Mouse (Mus musculus): ENCODE data around the gene Vmn1r65. TPM values are rescaled to one million over a fixed set of nuclear protein-coding genes. Genes with fewer than 3 reads are reported as not detected.
"Not testable (repeated sequence)": the region's sequence is repeated elsewhere in the genome, so short reads cannot be mapped to it uniquely, and the experiment has no call there.

The Vmn1r65 gene
- polyA plus RNA-seq (2016; fragmentation: Nextera tagmentation; extraction: Ambion mirVana) = not detected in 2 replicates

GRCm38 (mm10) chr7:6010910-6011309 lies at the start of gene Vmn1r65:
TSS of gene Vmn1r65 (minus strand) at chr7:6011010.
- Histone ChIP-seq H3K9me3 (peaks cover 34% of the 10 kb centered on the region), H3K4me2 (replicated peaks) (no peak within 1 kb of the TSS), H3K27ac (no peak within 1 kb of the TSS), H3K27me3 (replicated peaks) (no peaks in the 10 kb centered on the region), H3K9ac (no peak within 1 kb of the TSS), H3K4me1 (no peaks in the 10 kb centered on the region), H3K36me3 (no peaks in the 10 kb centered on the region), H3K4me3 (no peak within 1 kb of the TSS)
- ATAC-seq (ENCODE audit: low FRiP score, low read depth) = no peak
- WGBS = 91% methylated on average over 1 of the region's 1 CpGs

DNA sequence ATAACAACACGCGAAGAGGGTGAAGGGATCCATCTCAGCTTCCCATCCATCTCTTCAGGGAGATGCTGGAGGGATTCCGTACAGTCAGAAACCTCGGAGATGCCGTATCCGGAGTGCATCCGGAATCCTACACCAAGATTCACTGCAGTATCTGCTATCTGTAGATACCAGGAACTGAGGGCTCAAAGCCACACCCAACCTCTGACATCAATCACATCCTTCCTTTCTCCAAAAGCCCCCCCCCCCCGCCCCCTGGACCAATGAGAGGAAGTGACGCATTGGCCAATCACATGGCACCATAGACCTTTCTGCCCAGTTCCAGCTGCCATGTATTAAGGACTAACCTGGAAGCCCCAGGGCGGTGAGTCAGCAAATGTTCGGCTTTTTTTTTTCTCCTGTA lies 34.1 kb upstream of the Vmn1r65 start, which contains the start of gene Nlrp4c:
Gene Nlrp4c (plus strand): TSS at position 301 of the 400 bp plus-strand sequence.
- Histone ChIP-seq H3K9me3 (peaks cover 32% of the 10 kb centered on the region), H3K9ac (no peak within 1 kb of the TSS), H3K36me3 (no peaks in the 10 kb centered on the region), H3K27ac (no peak within 1 kb of the TSS), H3K4me2 (replicated peaks) (no peak within 1 kb of the TSS), H3K4me1 (no peaks in the 10 kb centered on the region), H3K4me3 (no peak within 1 kb of the TSS), H3K27me3 (replicated peaks) (no peaks in the 10 kb centered on the region)
- no peak for ATAC-seq (ENCODE audit: low FRiP score, low read depth)
- 91% methylated on average over 11 of the region's 11 CpGs for WGBS

DNA sequence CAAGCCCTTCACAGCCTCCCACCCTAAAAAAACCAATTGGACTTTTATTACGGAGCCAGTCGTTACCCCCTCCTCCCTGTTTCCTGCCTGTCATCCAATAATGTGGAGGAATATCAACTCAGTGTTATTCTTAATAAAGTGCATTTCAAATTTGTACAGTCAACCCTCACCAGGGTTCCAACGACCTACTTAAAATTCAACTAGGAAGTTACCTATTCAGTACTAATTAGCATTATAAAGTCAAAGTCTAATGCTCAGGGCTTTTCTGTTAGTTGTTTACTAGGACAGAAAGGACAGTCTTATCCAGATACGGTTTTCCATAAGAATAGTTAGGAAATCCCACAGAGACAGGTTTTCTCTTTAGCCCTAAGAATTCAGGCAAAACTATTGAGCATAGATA lies 28.4 kb downstream of the Vmn1r65 start:
- not testable (repeated sequence) for H3K9ac ChIP-seq, H3K36me3 ChIP-seq
- 88% methylated on average over 4 of the region's 4 CpGs for WGBS

GRCm38 (mm10) chr7:5972546-5972945 lies 38.3 kb downstream of the Vmn1r65 start:
- not testable (repeated sequence) for H3K4me3 ChIP-seq; H3K9ac ChIP-seq; H3K27me3 ChIP-seq (replicated peaks); H3K4me2 ChIP-seq (replicated peaks); H3K27ac ChIP-seq; H3K4me1 ChIP-seq; H3K36me3 ChIP-seq; ATAC-seq (ENCODE audit: low FRiP score, low read depth)
- WGBS = 84% methylated on average over 2 of the region's 2 CpGs
- peaks cover 12% of the 10 kb centered on the region for H3K9me3 ChIP-seq

More for the DNA sequence above, 28.4 kb downstream of the Vmn1r65 start:
- H3K4me3 ChIP-seq; H3K27ac ChIP-seq; H3K4me1 ChIP-seq; H3K27me3 ChIP-seq (replicated peaks); ATAC-seq (ENCODE audit: low FRiP score, low read depth); H3K4me2 ChIP-seq (replicated peaks): not testable (repeated sequence)
- H3K9me3 ChIP-seq = peaks cover 29% of the 10 kb centered on the region

Other genes starting within 250 kb of the Vmn1r65 start
- gene Vmn1r63, start 205.6 kb downstream of the Vmn1r65 start, polyA plus RNA-seq (2016; fragmentation: Nextera tagmentation; extraction: Ambion mirVana) = not detected in 2 replicates
- not detected in 2 replicates for gene Vmn1r64, start 126.5 kb downstream of the Vmn1r65 start, polyA plus RNA-seq (2016; fragmentation: Nextera tagmentation; extraction: Ambion mirVana)
- gene Nlrp4c, start 34.2 kb upstream of the Vmn1r65 start, polyA plus RNA-seq (2016; fragmentation: Nextera tagmentation; extraction: Ambion mirVana) = not detected in 2 replicates
- gene Zfp787, start 145.0 kb upstream of the Vmn1r65 start, polyA plus RNA-seq (2016; fragmentation: Nextera tagmentation; extraction: Ambion mirVana) = 36.4 and 37.0 TPM in 2 replicates
- 78.1 and 86.0 TPM in 2 replicates for gene Zfp444, start 161.2 kb upstream of the Vmn1r65 start, polyA plus RNA-seq (2016; fragmentation: Nextera tagmentation; extraction: Ambion mirVana)
- not detected in 2 replicates for gene Galp, start 186.1 kb upstream of the Vmn1r65 start, polyA plus RNA-seq (2016; fragmentation: Nextera tagmentation; extraction: Ambion mirVana)
- gene Zscan5b, start 211.3 kb upstream of the Vmn1r65 start, polyA plus RNA-seq (2016; fragmentation: Nextera tagmentation; extraction: Ambion mirVana) = not detected in 2 replicates
- gene Epp13, start 241.7 kb upstream of the Vmn1r65 start, polyA plus RNA-seq (2016; fragmentation: Nextera tagmentation; extraction: Ambion mirVana) = not detected in 2 replicates

All from neural tube, embryonic 12.5 days (tissue).